Mouse (Mus musculus): ENCODE data around the gene Abca13.

GRCm38 (mm10) chr11:9727810-9728490 lies 536.2 kb downstream of the Abca13 start:
- TF ChIP-seq GATA1 (IDR thresholded peaks at IDR 0.05; ENCODE audit: borderline replicate concordance, low read length), result no peak
- TF ChIP-seq CTCF (IDR thresholded peaks at IDR 0.05; ENCODE audit: low read depth, low read length), result no peak
- no peak for TF ChIP-seq TAL1 (conservative IDR thresholded peaks at IDR 0.05; ENCODE audit: low read depth, low read length)

All from G1E (cell line).